Mouse (Mus musculus) hindbrain, postnatal 0 days (tissue): ENCODE measurements around the gene Slamf9. TPM values are rescaled to one million over a fixed set of nuclear protein-coding genes. Genes with fewer than 3 reads are reported as not detected.

Experiments used
- ATAC-seq: fragments of 200-750 bp; cut with Nextera tagmentation; 2 replicates; pipeline ENCODE4 v1.8.0; 2017; ENCODE audit warnings: mild to moderate bottlenecking, moderate TSS enrichment, moderate library complexity
- DNase-seq: peaks from one replicate; pipeline ENCODE4 v3.0.0-alpha.2; 2015; ENCODE audit warnings: low spot score
- H3K27ac ChIP-seq: fragments of 300-500 bp; sonication (generic); 2 replicates; pipeline ENCODE4 v1.5.1; 2014; ENCODE audit warnings: mild to moderate bottlenecking
- H3K27me3 ChIP-seq: fragments of 300-500 bp; sonication (generic); 2 replicates; pipeline ENCODE4 v1.6.1; 2014; ENCODE audit warnings: low read length, mixed read lengths; ENCODE audit not compliant: insufficient read depth
- H3K36me3 ChIP-seq: fragments of 300-500 bp; sonication (generic); 2 replicates; pipeline ENCODE4 v1.6.1; 2014; ENCODE audit warnings: low read length, mixed read lengths; ENCODE audit not compliant: insufficient read depth
- H3K4me1 ChIP-seq: fragments of 300-500 bp; sonication (generic); 2 replicates; pipeline ENCODE4 v1.6.1; 2014; ENCODE audit warnings: antibody characterized with exemption, low read length, mixed read lengths; ENCODE audit not compliant: insufficient read depth
- H3K4me2 ChIP-seq: fragments of 300-500 bp; sonication (generic); 2 replicates; pipeline ENCODE4 v1.6.1; 2014; ENCODE audit warnings: low read depth, mild to moderate bottlenecking, low read length, moderate library complexity, mixed read lengths
- H3K4me3 ChIP-seq: fragments of 300-500 bp; sonication (generic); 2 replicates; pipeline ENCODE4 v1.5.1; 2014; ENCODE audit warnings: low read length
- H3K9ac ChIP-seq: fragments of 300-500 bp; sonication (generic); replicated peaks from 2 replicates; pipeline ENCODE4 v1.6.1; 2014; ENCODE audit warnings: mild to moderate bottlenecking, low read length, moderate library complexity, mixed read lengths
- H3K9me3 ChIP-seq: fragments of 300-500 bp; sonication (generic); 2 replicates; pipeline ENCODE4 v1.6.1; 2016; ENCODE audit warnings: low read length, mixed read lengths
- CTCF ChIP-seq: IDR thresholded peaks from 2 replicates; pipeline ENCODE4 v1.5.1; 2016; ENCODE audit warnings: antibody characterized with exemption, control low read depth, low read depth
- WGBS: fragments of 180-500 bp; shearing (Covaris S2); extraction: QIAGEN DNeasy Blood & Tissue Kit; methylation state at CpG from one replicate; pipeline ENCODE4 v1.1.7; 2014; 5-methylcytosine and 5-hydroxymethylcytosine counted together
- polyA plus RNA-seq: library from polyadenylated mRNA; unstranded; fragments of >200 nt; fragmentation: Nextera tagmentation; extraction: Ambion mirVana; gene quantifications from 2 replicates; pipeline ENCODE4 v1.2.1, GENCODE M21; 2015
- total RNA-seq: library from RNA; depleted of rRNA; stranded (reverse); fragments of >200 nt; gene quantifications from 2 replicates; pipeline ENCODE4 v1.2.3, GENCODE M21; 2014

Slamf9 gene
- total and polyA plus RNA-seq, 2 experiments from 2014 or later, result 0.39 TPM; not detected in 1

GRCm38 (mm10) chr1:172503111-172503997 is 28.2 kb downstream of the Slamf9 start:
- H3K27ac ChIP-seq, result peak overlapping the region; percentile 56
- WGBS, result 27% methylated on average over 14 of the region's 14 CpGs
- peak overlapping the region; percentile 55 for H3K4me2 ChIP-seq
- H3K4me3 ChIP-seq, result no peak overlapping the region
- H3K36me3 ChIP-seq, result no peaks in the 10 kb centered on the region
- peaks cover 9% of the 10 kb centered on the region for H3K4me1 ChIP-seq
- no peaks in the 10 kb centered on the region for H3K27me3 ChIP-seq
- H3K9me3 ChIP-seq, result no peaks in the 10 kb centered on the region
- peak; percentile 63 for DNase-seq
- TF ChIP-seq CTCF, result no peak
- ATAC-seq, result peak; percentile 33
- H3K9ac ChIP-seq, result no peak overlapping the region

- no peak overlapping the region for H3K4me3 ChIP-seq
Measured at GRCm38 (mm10) chr1:172504756-172505155, 29.6 kb downstream of the Slamf9 start.

GRCm38 (mm10) chr1:172507001-172507400 is 31.8 kb downstream of the Slamf9 start:
- no peak for TF ChIP-seq CTCF
- H3K27me3 ChIP-seq, result no peaks in the 10 kb centered on the region
- no peaks in the 10 kb centered on the region; the same call in 1 of the 2 replicates for H3K36me3 ChIP-seq
- H3K4me1 ChIP-seq, result peaks cover 9% of the 10 kb centered on the region; the same call in 1 of the 2 replicates
- no peak overlapping the region for H3K4me3 ChIP-seq
- no peak overlapping the region for H3K4me2 ChIP-seq
- H3K9ac ChIP-seq, result no peak overlapping the region
- no peak overlapping the region for H3K27ac ChIP-seq
- H3K9me3 ChIP-seq, result no peaks in the 10 kb centered on the region
- 49% methylated on average over 5 of the region's 5 CpGs for WGBS
- no peak for DNase-seq
- no peak for ATAC-seq

More at GRCm38 (mm10) chr1:172504756-172505155, 29.6 kb downstream of the Slamf9 start:
- DNase-seq (no peak), ATAC-seq (no peak)
- no peak for TF ChIP-seq CTCF
- Histone ChIP-seq H3K4me2 (no peak overlapping the region), H3K4me1 (peaks cover 9% of the 10 kb centered on the region), H3K36me3 (no peaks in the 10 kb centered on the region; the same call in 1 of the 2 replicates), H3K9me3 (no peaks in the 10 kb centered on the region), H3K9ac (no peak overlapping the region), H3K27ac (no peak overlapping the region), H3K27me3 (no peaks in the 10 kb centered on the region)
- 68% methylated on average over 8 of the region's 8 CpGs for WGBS

GRCm38 (mm10) chr1:172507701-172508100 is 32.5 kb downstream of the Slamf9 start:
- TF ChIP-seq CTCF, result no peak
- no peak overlapping the region for H3K4me3 ChIP-seq

GRCm38 (mm10) chr1:172508172-172508571 is 33.0 kb downstream of the Slamf9 start:
- no peaks in the 10 kb centered on the region for H3K27me3 ChIP-seq
- peaks cover 4% of the 10 kb centered on the region for H3K4me1 ChIP-seq
- no peak overlapping the region for H3K4me3 ChIP-seq
- no peak for TF ChIP-seq CTCF
- no peak overlapping the region for H3K9ac ChIP-seq
- WGBS, result 48% methylated on average over 2 of the region's 2 CpGs
- no peak for DNase-seq
- no peak for ATAC-seq
- no peak overlapping the region for H3K27ac ChIP-seq
- H3K36me3 ChIP-seq, result no peaks in the 10 kb centered on the region; the same call in 1 of the 2 replicates
- no peaks in the 10 kb centered on the region for H3K9me3 ChIP-seq
- no peak overlapping the region for H3K4me2 ChIP-seq

More at GRCm38 (mm10) chr1:172507701-172508100, 32.5 kb downstream of the Slamf9 start:
- ATAC-seq (no peak), DNase-seq (no peak)
- WGBS, result 90% methylated on average over 3 of the region's 3 CpGs
- no peaks in the 10 kb centered on the region for H3K27me3 ChIP-seq
- no peak overlapping the region for H3K4me2 ChIP-seq
- H3K27ac ChIP-seq, result no peak overlapping the region
- no peak overlapping the region for H3K9ac ChIP-seq
- no peaks in the 10 kb centered on the region; the same call in 1 of the 2 replicates for H3K36me3 ChIP-seq
- no peaks in the 10 kb centered on the region for H3K9me3 ChIP-seq
- peaks cover 6% of the 10 kb centered on the region; the same call in 1 of the 2 replicates for H3K4me1 ChIP-seq

- H3K36me3 ChIP-seq, result no peaks in the 10 kb centered on the region; the same call in 1 of the 2 replicates
- no peak overlapping the region for H3K4me2 ChIP-seq
- H3K27me3 ChIP-seq, result no peaks in the 10 kb centered on the region
- H3K9ac ChIP-seq, result no peak overlapping the region
- H3K4me1 ChIP-seq, result no peaks in the 10 kb centered on the region; the same call in none of the 2 replicates
- H3K27ac ChIP-seq, result no peak overlapping the region
- ATAC-seq (no peak), DNase-seq (no peak)
- 75% methylated on average over 5 of the region's 5 CpGs for WGBS
- H3K4me3 ChIP-seq, result no peak overlapping the region
- no peak for TF ChIP-seq CTCF
- no peaks in the 10 kb centered on the region for H3K9me3 ChIP-seq
Measured at GRCm38 (mm10) chr1:172509235-172509634, 34.1 kb downstream of the Slamf9 start.
